Mouse (Mus musculus) lung, postnatal 0 days (tissue): ENCODE data around the gene Ager. TPM values are rescaled to one million over a fixed set of nuclear protein-coding genes. Genes with fewer than 3 reads are reported as not detected.

Experiments used
- ATAC-seq: fragments of 200-750 bp; cut with Nextera tagmentation; 2 replicates; pipeline ENCODE4 v1.8.0; 2017; ENCODE audit warnings: moderate library complexity
- DNase-seq: peaks from one replicate; pipeline ENCODE4 v3.0.0-alpha.2; 2016; ENCODE audit warnings: low spot score
- H3K27ac ChIP-seq: fragments of 300-500 bp; sonication (generic); 2 replicates; pipeline ENCODE4 v1.5.1; 2014; ENCODE audit warnings: antibody characterized with exemption, mild to moderate bottlenecking, low read length, mixed read lengths
- H3K27me3 ChIP-seq: fragments of 300-500 bp; sonication (generic); replicated peaks from 2 replicates; pipeline ENCODE4 v1.6.1; 2014; ENCODE audit warnings: low read length, mixed read lengths; ENCODE audit not compliant: insufficient read depth
- H3K36me3 ChIP-seq: fragments of 300-500 bp; sonication (generic); 2 replicates; pipeline ENCODE4 v1.6.1; 2014; ENCODE audit warnings: low read length, mixed read lengths; ENCODE audit not compliant: insufficient read depth
- H3K4me1 ChIP-seq: fragments of 300-500 bp; sonication (generic); 2 replicates; pipeline ENCODE4 v1.6.1; 2014; ENCODE audit warnings: antibody characterized with exemption, low read depth, low read length, mixed read lengths; ENCODE audit not compliant: insufficient read depth
- H3K4me2 ChIP-seq: fragments of 300-500 bp; sonication (generic); replicated peaks from 2 replicates; pipeline ENCODE4 v1.6.1; 2014; ENCODE audit warnings: low read depth, mild to moderate bottlenecking, low read length, moderate library complexity, mixed read lengths
- H3K4me3 ChIP-seq: fragments of 300-500 bp; sonication (generic); 2 replicates; pipeline ENCODE4 v1.5.1; 2014; ENCODE audit warnings: low read depth, low read length
- H3K9ac ChIP-seq: fragments of 300-500 bp; sonication (generic); replicated peaks from 2 replicates; pipeline ENCODE4 v1.6.1; 2014; ENCODE audit warnings: low read depth, mild to moderate bottlenecking
- H3K9me3 ChIP-seq: fragments of 300-500 bp; sonication (generic); 2 replicates; pipeline ENCODE4 v1.6.1; 2016; ENCODE audit warnings: low read length, mixed read lengths
- CTCF ChIP-seq: IDR thresholded peaks from 2 replicates; pipeline ENCODE4 v1.5.1; 2016; ENCODE audit warnings: antibody characterized with exemption, mild to moderate bottlenecking
- EP300 ChIP-seq: IDR thresholded peaks from 2 replicates; pipeline ENCODE4 v1.6.1; 2016; ENCODE audit warnings: antibody characterized with exemption, mild to moderate bottlenecking, control low read depth
- WGBS: fragments of 180-500 bp; shearing (Covaris S2); extraction: QIAGEN DNeasy Blood & Tissue Kit; methylation state at CpG from one replicate; pipeline ENCODE4 v1.1.7; 2014; 5-methylcytosine and 5-hydroxymethylcytosine counted together
- polyA plus RNA-seq: library from polyadenylated mRNA; unstranded; fragments of >200 nt; fragmentation: Nextera tagmentation; extraction: Ambion mirVana; gene quantifications from 2 replicates; pipeline ENCODE4 v1.2.1, GENCODE M21; 2015

Ager gene
- polyA plus RNA-seq, 1 experiment from 2014 or later, result 3,782 TPM

DNA sequence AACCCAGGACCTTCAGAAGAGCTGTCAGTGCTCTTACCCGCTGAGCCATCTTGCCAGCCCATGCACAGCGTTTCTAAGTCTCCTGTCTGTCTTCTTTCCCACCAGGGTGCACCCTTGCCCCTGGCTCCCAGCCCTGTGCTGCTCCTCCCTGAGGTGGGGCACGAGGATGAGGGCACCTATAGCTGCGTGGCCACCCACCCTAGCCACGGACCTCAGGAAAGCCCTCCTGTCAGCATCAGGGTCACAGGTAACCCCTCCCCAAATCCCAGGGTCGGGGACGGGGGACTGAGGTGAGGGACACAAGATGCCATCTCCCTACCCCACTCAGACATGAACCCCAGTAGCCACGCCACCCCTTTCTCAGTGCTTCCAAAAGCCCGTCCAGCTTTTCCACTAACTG lies 2.2 kb downstream of the Ager start:
- peaks cover 21% of the 10 kb centered on the region for H3K4me1 ChIP-seq
- no peak for ATAC-seq

DNA sequence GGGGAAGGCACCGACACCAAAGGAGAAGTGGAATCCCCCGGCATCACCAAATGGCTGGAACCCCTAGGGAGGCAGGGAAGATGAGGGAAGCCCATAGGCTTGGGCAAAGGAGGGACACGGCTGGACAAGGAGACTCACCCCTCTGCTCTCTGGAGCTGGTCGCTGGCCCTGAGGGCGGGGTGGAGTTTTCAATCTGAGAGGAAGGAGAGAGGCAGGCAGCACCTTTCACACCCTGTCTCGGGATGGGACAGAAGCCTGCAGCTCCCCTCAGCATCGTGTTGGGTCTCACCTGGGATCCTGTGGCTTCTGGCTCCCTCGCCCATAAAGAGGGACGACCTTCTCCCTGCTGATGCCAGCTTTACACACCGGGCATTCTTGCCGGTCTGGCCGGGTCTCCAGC lies 4.1 kb downstream of the Ager start:
- peaks cover 20% of the 10 kb centered on the region for H3K4me1 ChIP-seq
- H3K9ac ChIP-seq, result no peak overlapping the region
- H3K4me3 ChIP-seq, result no peak overlapping the region
- peak overlapping the region; percentile 30; the same call in 1 of the 2 replicates for H3K4me2 ChIP-seq
- H3K9me3 ChIP-seq, result no peaks in the 10 kb centered on the region
- TF ChIP-seq CTCF, result no peak
- TF ChIP-seq EP300, result no peak; the same call in 1 of the 2 replicates
- no peaks in the 10 kb centered on the region for H3K36me3 ChIP-seq
- WGBS, result 57% methylated on average over 12 of the region's 12 CpGs
- DNase-seq, result no peak
- H3K27me3 ChIP-seq, result no peaks in the 10 kb centered on the region
- peak overlapping the region; percentile 66 for H3K27ac ChIP-seq
- ATAC-seq, result no peak

More for the DNA sequence above, 2.2 kb downstream of the Ager start:
- H3K9me3 ChIP-seq, result no peaks in the 10 kb centered on the region
- 74% methylated on average over 9 of the region's 9 CpGs for WGBS
- TF ChIP-seq CTCF (no peak), EP300 (no peak)
- 0 out of 2 replicates have a peak, but pooled peaks cover 5% of the 10 kb centered on the region for H3K36me3 ChIP-seq
- peak overlapping the region; percentile 54 for H3K4me2 ChIP-seq
- no peaks in the 10 kb centered on the region for H3K27me3 ChIP-seq
- no peak for DNase-seq
- H3K27ac ChIP-seq, result peak overlapping the region; percentile 88; the same call in 1 of the 2 replicates
- H3K4me3 ChIP-seq, result peak overlapping the region; percentile 40
- H3K9ac ChIP-seq, result peak overlapping the region; percentile 56

DNA sequence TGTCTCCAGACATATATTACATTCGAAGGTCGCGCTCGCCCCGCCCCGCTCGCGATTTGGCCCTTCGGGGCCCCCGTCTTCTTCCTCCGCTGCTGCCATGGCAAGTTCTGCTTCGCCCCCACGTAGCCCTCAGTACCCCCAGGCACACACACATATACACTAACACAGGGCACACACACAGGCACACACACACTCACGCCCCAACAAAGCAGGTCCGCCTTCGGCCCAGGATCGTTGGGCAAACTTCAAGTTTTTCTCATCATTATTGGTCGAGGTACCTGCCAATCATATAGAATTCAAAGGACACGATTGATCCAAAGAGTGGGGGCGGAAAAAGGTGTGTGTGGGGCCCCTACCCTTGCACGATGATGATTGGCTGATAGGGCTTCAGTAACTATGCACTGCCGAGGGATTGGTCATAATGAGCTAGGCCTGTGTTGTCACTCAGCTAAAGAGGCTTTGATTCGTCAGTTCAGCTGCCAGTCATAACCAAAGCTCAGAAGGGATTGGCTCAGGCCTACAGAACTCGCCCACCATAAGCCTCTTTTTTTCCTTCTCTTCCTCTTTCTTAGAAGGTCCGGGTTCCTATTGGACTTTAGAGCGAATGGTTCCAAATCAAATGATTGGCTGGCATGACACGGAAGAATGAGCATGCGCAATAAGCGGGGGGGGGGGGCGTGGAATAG lies 5.9 kb downstream of the Ager start, which contains the start of gene Rnf5:
Gene Rnf5, minus strand, starts transcription at position 316 of the 686 bp plus-strand sequence.
- WGBS, result under 1% methylated on average over 30 of the region's 30 CpGs
- ATAC-seq (peak; percentile 91), DNase-seq (peak; percentile 100)
- TF ChIP-seq EP300, result peak; percentile 94
- no peak for TF ChIP-seq CTCF
- Histone ChIP-seq H3K27ac (peak within 1 kb of the TSS; percentile 96), H3K9ac (peak within 1 kb of the TSS; percentile 46), H3K36me3 (no peaks in the 10 kb centered on the region), H3K9me3 (no peaks in the 10 kb centered on the region), H3K4me3 (peak within 1 kb of the TSS; percentile 55), H3K27me3 (no peaks in the 10 kb centered on the region), H3K4me2 (peak within 1 kb of the TSS; percentile 96), H3K4me1 (peaks cover 18% of the 10 kb centered on the region)

DNA sequence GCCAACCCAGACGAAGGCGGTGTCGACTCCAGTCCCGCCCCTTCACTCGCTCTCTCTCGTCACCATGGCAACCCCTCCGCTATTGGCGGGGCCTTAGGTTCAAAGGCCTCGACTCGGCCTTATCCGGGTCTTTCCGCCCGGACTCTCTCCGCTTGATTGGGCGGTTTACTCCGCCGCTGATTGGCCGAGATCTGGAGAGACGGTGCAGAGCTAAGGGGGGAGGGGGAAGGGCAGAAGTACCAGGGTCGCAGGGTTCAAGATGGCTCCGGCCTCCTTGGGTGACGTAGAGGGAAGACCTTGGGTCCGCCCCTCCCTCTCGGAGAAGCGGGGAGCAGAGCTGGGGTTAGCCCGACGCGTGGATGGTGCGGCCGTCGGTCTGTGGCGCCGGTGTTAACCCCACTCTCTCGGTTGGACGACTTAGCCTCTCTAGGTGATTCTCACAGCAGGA lies 6.4 kb downstream of the Ager start, which contains the start of gene Agpat1:
Gene Agpat1, plus strand, starts transcription at position 202 of the 448 bp plus-strand sequence.
- H3K4me2 ChIP-seq, result peak within 1 kb of the TSS; percentile 96
- peak within 1 kb of the TSS; percentile 96 for H3K27ac ChIP-seq
- H3K9ac ChIP-seq, result peak within 1 kb of the TSS; percentile 46
- DNase-seq (peak; percentile 100), ATAC-seq (peak; percentile 85)
- TF ChIP-seq CTCF (no peak), EP300 (no peak)
- under 1% methylated on average over 34 of the region's 35 CpGs for WGBS
- no peaks in the 10 kb centered on the region for H3K27me3 ChIP-seq
- H3K4me3 ChIP-seq, result peak within 1 kb of the TSS; percentile 81
- H3K36me3 ChIP-seq, result no peaks in the 10 kb centered on the region
- peaks cover 21% of the 10 kb centered on the region for H3K4me1 ChIP-seq
- no peaks in the 10 kb centered on the region for H3K9me3 ChIP-seq

DNA sequence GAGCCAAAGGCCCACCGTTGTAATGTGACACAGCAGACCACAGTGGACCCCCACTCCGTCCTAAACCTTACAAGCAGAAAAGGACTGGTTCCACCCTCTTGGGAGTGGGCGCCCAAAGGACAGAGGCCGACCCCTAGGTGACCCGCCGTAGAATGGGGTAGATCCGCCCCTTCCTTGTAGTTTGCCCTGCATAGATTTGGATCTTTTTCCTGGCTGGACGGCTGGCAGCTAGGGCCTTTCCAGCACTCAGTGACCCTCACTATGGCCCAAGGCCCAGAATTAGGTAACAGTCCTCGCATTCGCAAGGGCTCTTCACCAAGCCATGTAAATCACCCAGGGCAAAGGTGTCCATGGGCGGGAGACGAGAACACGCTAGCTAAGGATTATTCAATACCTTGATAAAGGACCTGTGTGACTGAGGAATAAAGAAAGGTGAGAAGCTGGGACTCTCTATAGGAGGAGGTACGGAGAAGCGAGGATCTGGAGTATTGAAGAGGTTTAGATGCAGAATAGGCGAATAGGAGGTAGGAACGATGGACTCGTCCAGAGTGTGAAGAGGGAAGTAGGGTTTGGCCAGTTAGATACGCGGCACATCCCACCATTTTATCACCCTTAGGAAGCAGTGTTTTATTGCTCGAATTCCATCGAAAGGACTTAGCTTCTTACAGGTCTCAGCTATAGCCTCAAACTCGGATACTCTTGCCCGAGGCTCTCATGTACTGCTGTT lies 7.0 kb downstream of the Ager start:
- Histone ChIP-seq H3K4me1 (peaks cover 21% of the 10 kb centered on the region), H3K4me3 (peak overlapping the region; percentile 81), H3K27me3 (no peaks in the 10 kb centered on the region), H3K27ac (peak overlapping the region; percentile 96), H3K9me3 (no peaks in the 10 kb centered on the region), H3K36me3 (no peaks in the 10 kb centered on the region), H3K4me2 (peak overlapping the region; percentile 96), H3K9ac (peak overlapping the region; percentile 36)
- 13% methylated on average over 24 of the region's 24 CpGs for WGBS
- TF ChIP-seq CTCF, result no peak
- TF ChIP-seq EP300, result 0 out of 2 replicates have a peak, but pooled peaks have one; percentile 1
- ATAC-seq (peak; percentile 1; the same call in 1 of the 2 replicates), DNase-seq (peak; percentile 89)

DNA sequence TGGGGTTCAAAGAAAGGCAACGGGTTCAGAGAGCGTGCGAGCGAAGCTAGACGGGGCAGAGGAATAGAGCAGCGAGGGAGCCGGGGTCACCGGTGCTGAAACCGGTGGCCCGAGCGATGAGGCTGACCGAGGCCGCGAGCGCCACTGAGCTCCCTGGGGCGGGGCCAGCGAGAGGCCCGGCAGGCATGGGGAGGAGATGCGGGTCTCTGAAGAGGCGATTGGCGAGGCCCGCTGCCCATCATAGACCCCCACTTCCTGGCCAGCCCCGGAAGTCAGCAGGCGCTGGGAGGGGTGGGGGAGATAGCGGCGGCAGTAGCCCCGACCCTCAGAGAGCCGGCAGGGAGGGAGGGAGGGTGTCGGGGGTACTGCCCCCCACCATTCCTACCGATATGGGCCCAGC lies 7.9 kb downstream of the Ager start:
- Histone ChIP-seq H3K27ac (peak overlapping the region; percentile 96), H3K4me2 (peak overlapping the region; percentile 96), H3K4me1 (peaks cover 21% of the 10 kb centered on the region), H3K4me3 (peak overlapping the region; percentile 81), H3K9ac (peak overlapping the region; percentile 74), H3K36me3 (no peaks in the 10 kb centered on the region), H3K27me3 (no peaks in the 10 kb centered on the region), H3K9me3 (no peaks in the 10 kb centered on the region)
- peak; percentile 33 for ATAC-seq
- 3% methylated on average over 20 of the region's 30 CpGs for WGBS
- peak; percentile 97 for DNase-seq
- TF ChIP-seq EP300, result no peak
- no peak for TF ChIP-seq CTCF
